Mouse (Mus musculus) megakaryocyte, embryonic 14.5 days (primary cell): ENCODE data around the gene Bin2. TPM values are rescaled to one million over a fixed set of nuclear protein-coding genes. Genes with fewer than 3 reads are reported as not detected.
A peak's percentile ranks its signal among the peaks of the same experiment; 100 is the strongest.

ENCODE experiments used
- H3K27me3 ChIP-seq: replicated peaks from 2 replicates; pipeline ENCODE3; 2012; ENCODE audit warnings: inconsistent platforms
- H3K36me3 ChIP-seq: replicated peaks from 2 replicates; pipeline ENCODE3; 2012; ENCODE audit warnings: low read length, inconsistent platforms, mixed read lengths
- H3K4me1 ChIP-seq: 2 replicates; pipeline ENCODE4 v1.6.1; 2012; ENCODE audit warnings: inconsistent platforms
- H3K4me3 ChIP-seq: replicated peaks from 2 replicates; pipeline ENCODE3; 2012; ENCODE audit warnings: moderate library complexity, mild to moderate bottlenecking, inconsistent platforms
- H3K9me3 ChIP-seq: 2 replicates; pipeline ENCODE4 v1.6.1; 2012; ENCODE audit warnings: inconsistent platforms
- FLI1 ChIP-seq: IDR thresholded peaks from 2 replicates; pipeline ENCODE4 v1.6.1; 2012; ENCODE audit warnings: low read length, inconsistent platforms, mixed read lengths
- GATA1 ChIP-seq: IDR thresholded peaks from 3 replicates; pipeline ENCODE4 v1.6.1; 2012; ENCODE audit warnings: mixed read lengths, low read length, inconsistent platforms, borderline replicate concordance
- polyA plus RNA-seq: library from polyadenylated mRNA; stranded (reverse); fragments of >175 nt; gene quantifications from 2 replicates; pipeline ENCODE4 v1.2.3, GENCODE M21; 2012; ENCODE audit warnings: low replicate concordance; ENCODE audit not compliant: insufficient read depth

The Bin2 gene
- polyA plus RNA-seq, 1 experiment: 2,082 TPM

- TF ChIP-seq FLI1 (no peak), GATA1 (no peak)
- Histone ChIP-seq H3K4me1 (peaks cover 73% of the 10 kb centered on the region), H3K27me3 (no peaks in the 10 kb centered on the region), H3K4me3 (peak overlapping the region; percentile 91), H3K36me3 (peaks cover 83% of the 10 kb centered on the region), H3K9me3 (no peaks in the 10 kb centered on the region)
Measured at GRCm38 (mm10) chr15:100665411-100666218, 3.7 kb downstream of the Bin2 start.

GRCm38 (mm10) chr15:100664813-100665274 lies 4.5 kb downstream of the Bin2 start:
- Histone ChIP-seq H3K4me3 (peak overlapping the region; percentile 91), H3K9me3 (no peaks in the 10 kb centered on the region), H3K4me1 (peaks cover 73% of the 10 kb centered on the region), H3K27me3 (no peaks in the 10 kb centered on the region), H3K36me3 (peaks cover 91% of the 10 kb centered on the region)
- TF ChIP-seq GATA1 (no peak), FLI1 (no peak)

- Histone ChIP-seq H3K36me3 (peaks cover 100% of the 10 kb centered on the region), H3K4me1 (peaks cover 100% of the 10 kb centered on the region), H3K27me3 (no peaks in the 10 kb centered on the region), H3K9me3 (no peaks in the 10 kb centered on the region), H3K4me3 (peak overlapping the region; percentile 80)
- no peak for TF ChIP-seq FLI1
- TF ChIP-seq GATA1: no peak
Measured at GRCm38 (mm10) chr15:100660805-100661204, 8.5 kb downstream of the Bin2 start.

GRCm38 (mm10) chr15:100660306-100660705 lies 9.0 kb downstream of the Bin2 start:
- no peak for TF ChIP-seq GATA1
- TF ChIP-seq FLI1: no peak
- Histone ChIP-seq H3K36me3 (peaks cover 97% of the 10 kb centered on the region), H3K4me3 (peak overlapping the region; percentile 80), H3K4me1 (peaks cover 100% of the 10 kb centered on the region), H3K9me3 (no peaks in the 10 kb centered on the region), H3K27me3 (no peaks in the 10 kb centered on the region)

- H3K4me1 ChIP-seq: peaks cover 86% of the 10 kb centered on the region
- no peak for TF ChIP-seq GATA1
- no peak for TF ChIP-seq FLI1
- H3K4me3 ChIP-seq: no peak overlapping the region
- H3K27me3 ChIP-seq: no peaks in the 10 kb centered on the region
- peaks cover 95% of the 10 kb centered on the region for H3K36me3 ChIP-seq
- H3K9me3 ChIP-seq: no peaks in the 10 kb centered on the region
Measured at GRCm38 (mm10) chr15:100655201-100655600, 14.2 kb downstream of the Bin2 start.

GRCm38 (mm10) chr15:100654271-100654670 lies 15.1 kb downstream of the Bin2 start:
- H3K9me3 ChIP-seq: no peaks in the 10 kb centered on the region
- H3K36me3 ChIP-seq: peaks cover 95% of the 10 kb centered on the region
- no peak overlapping the region for H3K4me3 ChIP-seq
- TF ChIP-seq FLI1: no peak
- TF ChIP-seq GATA1: no peak
- H3K27me3 ChIP-seq: no peaks in the 10 kb centered on the region
- peaks cover 86% of the 10 kb centered on the region for H3K4me1 ChIP-seq

- TF ChIP-seq GATA1: no peak
- no peak for TF ChIP-seq FLI1
- H3K9me3 ChIP-seq: no peaks in the 10 kb centered on the region
- no peak overlapping the region for H3K4me3 ChIP-seq
- H3K36me3 ChIP-seq: peaks cover 81% of the 10 kb centered on the region
- H3K27me3 ChIP-seq: no peaks in the 10 kb centered on the region
- H3K4me1 ChIP-seq: peaks cover 70% of the 10 kb centered on the region
Measured at GRCm38 (mm10) chr15:100651610-100652009, 17.7 kb downstream of the Bin2 start.

GRCm38 (mm10) chr15:100650111-100650510 lies 19.2 kb downstream of the Bin2 start:
- TF ChIP-seq GATA1 (no peak), FLI1 (no peak)
- Histone ChIP-seq H3K9me3 (no peaks in the 10 kb centered on the region), H3K27me3 (no peaks in the 10 kb centered on the region), H3K4me1 (peaks cover 70% of the 10 kb centered on the region), H3K36me3 (peaks cover 84% of the 10 kb centered on the region), H3K4me3 (no peak overlapping the region)

GRCm38 (mm10) chr15:100646161-100646560 lies 23.2 kb downstream of the Bin2 start:
- Histone ChIP-seq H3K9me3 (no peaks in the 10 kb centered on the region), H3K27me3 (no peaks in the 10 kb centered on the region), H3K36me3 (peaks cover 86% of the 10 kb centered on the region), H3K4me1 (peaks cover 75% of the 10 kb centered on the region), H3K4me3 (no peak overlapping the region)
- TF ChIP-seq GATA1: no peak
- TF ChIP-seq FLI1: no peak

GRCm38 (mm10) chr15:100642451-100642850 lies 26.9 kb downstream of the Bin2 start:
- Histone ChIP-seq H3K36me3 (peaks cover 73% of the 10 kb centered on the region), H3K9me3 (no peaks in the 10 kb centered on the region), H3K27me3 (no peaks in the 10 kb centered on the region), H3K4me1 (peaks cover 87% of the 10 kb centered on the region), H3K4me3 (no peak overlapping the region)
- TF ChIP-seq FLI1 (no peak), GATA1 (no peak)
